Mouse (Mus musculus): ENCODE measurements around the gene Col2a1.

The Col2a1 gene

GRCm38 (mm10) chr15:97963989-97964835 lies 40.3 kb downstream of the Col2a1 start, which contains the start of gene Tmem106c:
Tmem106c (plus strand) TSS chr15:97964200.
- DNase-seq (ENCODE audit: low spot score), result peak; percentile 92

GRCm38 (mm10) chr15:97963329-97963988 lies 41.0 kb downstream of the Col2a1 start:
- peak; percentile 15 for DNase-seq (ENCODE audit: low spot score)

- no peak for DNase-seq (ENCODE audit: low spot score)
Observed at GRCm38 (mm10) chr15:97956416-97956815, 48.1 kb downstream of the Col2a1 start.

GRCm38 (mm10) chr15:97955742-97956141 lies 48.8 kb downstream of the Col2a1 start:
- no peak for DNase-seq (ENCODE audit: low spot score)

GRCm38 (mm10) chr15:97955286-97955685 lies 49.2 kb downstream of the Col2a1 start:
- DNase-seq (ENCODE audit: low spot score), result no peak

- DNase-seq (ENCODE audit: low spot score), result no peak
Observed at GRCm38 (mm10) chr15:97954671-97955070, 49.8 kb downstream of the Col2a1 start.

- no peak for DNase-seq (ENCODE audit: low spot score)
Observed at GRCm38 (mm10) chr15:97952889-97953189, 51.7 kb downstream of the Col2a1 start.

- peak; percentile 56 for DNase-seq (ENCODE audit: low spot score)
Observed at GRCm38 (mm10) chr15:97952137-97952888, 52.2 kb downstream of the Col2a1 start.

GRCm38 (mm10) chr15:97950240-97950639 lies 54.3 kb downstream of the Col2a1 start:
- DNase-seq (ENCODE audit: low spot score), result no peak

GRCm38 (mm10) chr15:97949706-97950105 lies 54.8 kb downstream of the Col2a1 start:
- no peak for DNase-seq (ENCODE audit: low spot score)

- no peak for DNase-seq (ENCODE audit: low spot score)
Observed at GRCm38 (mm10) chr15:97948720-97949119, 55.8 kb downstream of the Col2a1 start.

- DNase-seq (ENCODE audit: low spot score), result no peak
Observed at GRCm38 (mm10) chr15:97945656-97946315, 58.7 kb downstream of the Col2a1 start.

GRCm38 (mm10) chr15:97944919-97945574 lies 59.4 kb downstream of the Col2a1 start:
- no peak for DNase-seq (ENCODE audit: low spot score)

GRCm38 (mm10) chr15:97943356-97943755 lies 61.1 kb downstream of the Col2a1 start:
- no peak for DNase-seq (ENCODE audit: low spot score)

GRCm38 (mm10) chr15:97942538-97942937 lies 62.0 kb downstream of the Col2a1 start:
- no peak for DNase-seq (ENCODE audit: low spot score)

- no peak for DNase-seq (ENCODE audit: low spot score)
Observed at GRCm38 (mm10) chr15:97941306-97941705, 63.2 kb downstream of the Col2a1 start.

GRCm38 (mm10) chr15:97940088-97940487 lies 64.4 kb downstream of the Col2a1 start:
- DNase-seq (ENCODE audit: low spot score), result no peak

- DNase-seq (ENCODE audit: low spot score), result no peak
Observed at GRCm38 (mm10) chr15:97938580-97938979, 65.9 kb downstream of the Col2a1 start.

- DNase-seq (ENCODE audit: low spot score), result no peak
Observed at GRCm38 (mm10) chr15:97932441-97932840, 72.1 kb downstream of the Col2a1 start.

GRCm38 (mm10) chr15:97929259-97929824 lies 75.2 kb downstream of the Col2a1 start:
- DNase-seq (ENCODE audit: low spot score), result no peak

GRCm38 (mm10) chr15:97927821-97928220 lies 76.7 kb downstream of the Col2a1 start:
- DNase-seq (ENCODE audit: low spot score), result no peak

Measured in c-Kit-positive CD71-positive TER-119-positive erythroid progenitor cells, embryonic 14.5 days (primary cell).